Mouse (Mus musculus) intestine, embryonic 15.5 days (tissue): ENCODE measurements around the gene Brwd3. TPM values are rescaled to one million over a fixed set of nuclear protein-coding genes. Genes with fewer than 3 reads are reported as not detected.

Source experiments
- ATAC-seq: fragments of 200-750 bp; cut with Nextera tagmentation; 2 replicates; pipeline ENCODE4 v1.8.0; 2017; ENCODE audit warnings: moderate TSS enrichment, moderate library complexity
- H3K27ac ChIP-seq: fragments of 300-500 bp; sonication (generic); 2 replicates; pipeline ENCODE4 v1.5.1; 2015; ENCODE audit warnings: mild to moderate bottlenecking, inconsistent platforms
- H3K27me3 ChIP-seq: fragments of 300-500 bp; sonication (generic); replicated peaks from 2 replicates; pipeline ENCODE4 v1.6.1; 2015; ENCODE audit warnings: inconsistent platforms
- H3K36me3 ChIP-seq: fragments of 300-500 bp; sonication (generic); 2 replicates; pipeline ENCODE4 v1.6.1; 2015; ENCODE audit warnings: inconsistent platforms
- H3K4me1 ChIP-seq: fragments of 300-500 bp; sonication (generic); replicated peaks from 2 replicates; pipeline ENCODE4 v1.6.1; 2015; ENCODE audit warnings: inconsistent platforms
- H3K4me2 ChIP-seq: fragments of 300-500 bp; sonication (generic); replicated peaks from 2 replicates; pipeline ENCODE4 v1.6.1; 2015; ENCODE audit warnings: mild to moderate bottlenecking, inconsistent platforms
- H3K4me3 ChIP-seq: fragments of 300-500 bp; sonication (generic); replicated peaks from 2 replicates; pipeline ENCODE4 v1.5.1; 2015; ENCODE audit warnings: inconsistent platforms
- H3K9ac ChIP-seq: fragments of 300-500 bp; sonication (generic); 2 replicates; pipeline ENCODE4 v1.6.1; 2015; ENCODE audit warnings: inconsistent platforms
- H3K9me3 ChIP-seq: fragments of 300-500 bp; sonication (generic); 2 replicates; pipeline ENCODE4 v1.6.1; 2016; ENCODE audit warnings: inconsistent platforms
- WGBS: fragments of 180-500 bp; shearing (Covaris S2); methylation state at CpG from one replicate; pipeline ENCODE4 v1.1.7; 2015; 5-methylcytosine and 5-hydroxymethylcytosine counted together
- polyA plus RNA-seq: library from polyadenylated mRNA; unstranded; fragments of >200 nt; fragmentation: Nextera tagmentation; extraction: Ambion mirVana; gene quantifications from 2 replicates; pipeline ENCODE4 v1.2.1, GENCODE M21; 2015

Gene Brwd3
- polyA plus RNA-seq, 1 experiment from 2014 or later = 3.5 TPM

- H3K4me3 ChIP-seq = no peak overlapping the region
- 56% methylated on average over 3 of the region's 3 CpGs for WGBS
- no peak overlapping the region for H3K27ac ChIP-seq
- no peak overlapping the region for H3K9ac ChIP-seq
- ATAC-seq = no peak
- H3K36me3 ChIP-seq = no peaks in the 10 kb centered on the region
- no peaks in the 10 kb centered on the region for H3K27me3 ChIP-seq
- H3K4me2 ChIP-seq = no peak overlapping the region
- H3K4me1 ChIP-seq = no peaks in the 10 kb centered on the region
- no peaks in the 10 kb centered on the region for H3K9me3 ChIP-seq
Measured at GRCm38 (mm10) chrX:108729068-108729467, 105.1 kb downstream of the Brwd3 start.

DNA sequence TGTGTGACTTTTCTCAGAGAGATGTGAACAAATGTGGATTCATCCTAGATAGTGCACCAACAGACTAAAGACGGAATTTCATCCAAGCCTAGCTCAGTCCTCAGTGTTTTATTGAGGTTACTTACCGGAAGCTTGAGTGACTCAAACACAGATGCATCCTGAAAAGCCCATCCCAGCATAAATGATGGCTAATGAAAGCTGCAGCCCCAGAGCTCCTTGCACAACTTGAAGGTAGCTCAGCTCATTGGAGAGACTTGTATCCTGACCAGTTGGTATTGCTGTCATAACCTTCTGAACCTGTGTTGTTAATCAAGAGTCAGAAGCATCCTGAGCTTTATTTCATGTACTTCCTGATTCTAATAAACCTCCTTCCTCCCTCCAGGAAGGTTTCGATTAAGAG is 105.8 kb downstream of the Brwd3 start:
- 71% methylated on average over 3 of the region's 3 CpGs for WGBS
- H3K9ac ChIP-seq = no peak overlapping the region
- H3K4me1 ChIP-seq = no peaks in the 10 kb centered on the region
- H3K4me2 ChIP-seq = no peak overlapping the region
- no peaks in the 10 kb centered on the region for H3K36me3 ChIP-seq
- H3K9me3 ChIP-seq = no peaks in the 10 kb centered on the region
- no peaks in the 10 kb centered on the region for H3K27me3 ChIP-seq
- no peak overlapping the region for H3K4me3 ChIP-seq
- ATAC-seq = no peak
- no peak overlapping the region for H3K27ac ChIP-seq

DNA sequence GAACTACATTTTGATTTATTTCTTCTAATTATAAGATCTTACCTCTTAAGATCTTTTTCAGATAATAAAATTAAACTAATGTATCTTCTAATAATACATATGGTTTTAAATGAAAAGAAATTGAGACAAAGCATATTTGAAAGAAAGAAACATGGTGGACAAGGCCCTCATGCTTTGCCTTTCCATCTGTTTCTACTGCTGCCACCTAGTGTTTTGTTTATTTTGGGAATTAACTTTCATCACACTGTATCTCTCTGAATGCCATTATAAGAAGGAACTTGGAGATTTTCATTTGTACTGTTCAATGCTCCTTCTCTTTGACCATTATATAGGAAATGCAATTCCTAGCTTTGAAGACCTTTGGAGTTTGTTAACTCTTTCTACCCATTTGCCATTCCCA is 109.9 kb downstream of the Brwd3 start:
- Histone ChIP-seq H3K4me2 (no peak overlapping the region), H3K27me3 (no peaks in the 10 kb centered on the region), H3K4me3 (no peak overlapping the region), H3K27ac (no peak overlapping the region), H3K4me1 (no peaks in the 10 kb centered on the region), H3K36me3 (no peaks in the 10 kb centered on the region), H3K9ac (no peak overlapping the region), H3K9me3 (no peaks in the 10 kb centered on the region)
- no peak for ATAC-seq

DNA sequence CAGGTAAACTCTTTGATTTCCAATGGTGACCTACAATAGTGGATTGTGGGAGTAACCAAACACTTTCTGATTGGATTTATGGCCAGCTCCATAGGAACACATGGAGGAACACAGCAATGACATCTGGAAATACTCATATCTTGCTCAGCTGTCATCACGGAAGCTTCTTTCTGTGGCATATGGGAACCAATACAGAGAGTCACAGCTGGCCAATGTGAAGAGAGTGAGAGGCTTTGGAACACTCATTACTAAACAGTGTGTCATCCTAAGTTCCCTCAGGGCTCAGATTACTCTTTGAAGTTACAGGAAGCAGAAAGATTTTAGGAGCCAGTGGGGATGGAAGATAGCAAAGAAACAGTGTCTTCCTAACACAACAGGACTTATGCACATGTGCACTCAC is 111.7 kb downstream of the Brwd3 start:
- Histone ChIP-seq H3K4me3 (no peak overlapping the region), H3K27ac (no peak overlapping the region), H3K9me3 (no peaks in the 10 kb centered on the region), H3K27me3 (no peaks in the 10 kb centered on the region), H3K4me2 (no peak overlapping the region), H3K36me3 (no peaks in the 10 kb centered on the region), H3K9ac (no peak overlapping the region), H3K4me1 (no peaks in the 10 kb centered on the region)
- 66% methylated on average over 1 of the region's 1 CpGs for WGBS
- ATAC-seq = no peak

DNA sequence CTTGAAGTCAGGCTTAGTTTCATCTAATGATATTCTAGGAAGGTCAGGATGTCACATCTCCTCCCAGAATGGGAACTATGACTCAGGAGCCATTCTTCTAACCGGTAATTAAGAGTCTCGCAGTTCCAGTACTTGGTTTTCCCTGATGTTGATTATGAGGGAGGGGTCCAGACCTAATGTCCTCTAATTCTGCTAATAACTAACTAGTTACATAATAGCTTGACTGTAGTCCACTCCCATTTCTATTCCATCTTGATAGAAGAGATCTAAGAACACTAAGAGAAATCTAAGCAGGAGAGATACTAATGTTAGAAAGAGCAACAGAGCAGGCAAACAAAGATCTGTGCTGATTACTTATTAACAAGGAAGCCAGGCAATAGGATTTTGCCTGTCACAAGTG is 129.9 kb downstream of the Brwd3 start:
- Histone ChIP-seq H3K4me1 (no peaks in the 10 kb centered on the region), H3K9me3 (no peaks in the 10 kb centered on the region), H3K36me3 (no peaks in the 10 kb centered on the region), H3K9ac (no peak overlapping the region), H3K4me3 (no peak overlapping the region), H3K27me3 (no peaks in the 10 kb centered on the region), H3K4me2 (no peak overlapping the region), H3K27ac (no peak overlapping the region)
- WGBS = 88% methylated on average over 2 of the region's 2 CpGs
- ATAC-seq = peak; percentile 53; the same call in 1 of the 2 replicates

Other genes starting within 250 kb of the Brwd3 start
- gene Gm379, start 169.5 kb downstream of the Brwd3 start, polyA plus RNA-seq = 0.21 TPM in 1 of 2 replicates, not detected in the other
- 24.7 and 25.1 TPM in 2 replicates for gene Hmgn5, start 179.0 kb upstream of the Brwd3 start, polyA plus RNA-seq